Mouse (Mus musculus) heart, postnatal 0 days (tissue): ENCODE data around the gene Abca4. TPM values are rescaled to one million over a fixed set of nuclear protein-coding genes. Genes with fewer than 3 reads are reported as not detected.

Experiments used
- ATAC-seq: fragments of 200-750 bp; cut with Nextera tagmentation; 2 replicates; pipeline ENCODE4 v1.8.0; 2017; ENCODE audit warnings: low read depth, moderate number of reproducible peaks, moderate library complexity; ENCODE audit not compliant: insufficient read depth
- DNase-seq: peaks from one replicate; pipeline ENCODE4 v3.0.0-alpha.2; 2016; ENCODE audit warnings: low spot score
- H3K27ac ChIP-seq: fragments of 300-500 bp; sonication (generic); 2 replicates; pipeline ENCODE4 v1.5.1; 2014; ENCODE audit warnings: low read depth, mild to moderate bottlenecking
- H3K27me3 ChIP-seq: fragments of 300-500 bp; sonication (generic); 2 replicates; pipeline ENCODE4 v1.6.1; 2014; ENCODE audit warnings: low read length, mixed read lengths; ENCODE audit not compliant: control insufficient read depth, insufficient read depth
- H3K36me3 ChIP-seq: fragments of 300-500 bp; sonication (generic); replicated peaks from 2 replicates; pipeline ENCODE4 v1.6.1; 2014; ENCODE audit warnings: low read length, mixed read lengths; ENCODE audit not compliant: control insufficient read depth, insufficient read depth
- H3K4me1 ChIP-seq: fragments of 300-500 bp; sonication (generic); 2 replicates; pipeline ENCODE4 v1.6.1; 2014; ENCODE audit warnings: antibody characterized with exemption; ENCODE audit not compliant: control insufficient read depth, insufficient read depth
- H3K4me2 ChIP-seq: fragments of 300-500 bp; sonication (generic); 2 replicates; pipeline ENCODE4 v1.6.1; 2014; ENCODE audit warnings: low read depth, mild to moderate bottlenecking, low read length, moderate library complexity
- H3K4me3 ChIP-seq: fragments of 300-500 bp; sonication (generic); 2 replicates; pipeline ENCODE4 v1.5.1; 2014; ENCODE audit warnings: low read depth, low read length
- H3K9ac ChIP-seq: fragments of 300-500 bp; sonication (generic); replicated peaks from 2 replicates; pipeline ENCODE4 v1.6.1; 2014; ENCODE audit warnings: low read depth, low read length, mixed read lengths
- H3K9me3 ChIP-seq: fragments of 300-500 bp; sonication (generic); replicated peaks from 2 replicates; pipeline ENCODE4 v1.6.1; 2016; ENCODE audit warnings: low read length; ENCODE audit not compliant: control insufficient read depth
- CTCF ChIP-seq: IDR thresholded peaks from 2 replicates; pipeline ENCODE4 v1.5.1; 2016; ENCODE audit warnings: antibody characterized with exemption, control low read depth, low read depth
- EP300 ChIP-seq: IDR thresholded peaks from 2 replicates; pipeline ENCODE4 v1.6.1; 2016; ENCODE audit warnings: antibody characterized with exemption, low read depth
- WGBS: fragments of 180-500 bp; shearing (Covaris S2); extraction: QIAGEN DNeasy Blood & Tissue Kit; methylation state at CpG from one replicate; pipeline ENCODE4 v1.1.7; 2014; 5-methylcytosine and 5-hydroxymethylcytosine counted together
- polyA plus RNA-seq: library from polyadenylated mRNA; unstranded; fragments of >200 nt; fragmentation: Nextera tagmentation; extraction: Ambion mirVana; gene quantifications from 2 replicates; pipeline ENCODE4 v1.2.1, GENCODE M21; 2015
- total RNA-seq: library from RNA; depleted of rRNA; stranded (reverse); fragments of >200 nt; gene quantifications from 2 replicates; pipeline ENCODE4 v1.2.3, GENCODE M21; 2014; ENCODE audit warnings: low replicate concordance

Abca4 gene
- total and polyA plus RNA-seq, 2 experiments from 2014 or later, result 5.7 to 21.9 TPM

- Histone ChIP-seq H3K4me1 (0 out of 2 replicates have a peak, but pooled peaks cover 2% of the 10 kb centered on the region), H3K4me2 (no peak overlapping the region), H3K27ac (no peak overlapping the region), H3K9me3 (no peaks in the 10 kb centered on the region), H3K4me3 (no peak overlapping the region), H3K36me3 (no peaks in the 10 kb centered on the region), H3K9ac (no peak overlapping the region), H3K27me3 (no peaks in the 10 kb centered on the region)
- TF ChIP-seq CTCF, result no peak
- no peak for TF ChIP-seq EP300
- DNase-seq, result no peak
- WGBS, result 73% methylated on average over 4 of the region's 4 CpGs
- ATAC-seq, result no peak
These were observed 152.5 kb downstream of the Abca4 start for GRCm38 (mm10) chr3:122196621-122197298.

- 56% methylated on average over 2 of the region's 2 CpGs for WGBS
- no peak for ATAC-seq
These were observed 154.3 kb downstream of the Abca4 start for GRCm38 (mm10) chr3:122198532-122198931.

DNA sequence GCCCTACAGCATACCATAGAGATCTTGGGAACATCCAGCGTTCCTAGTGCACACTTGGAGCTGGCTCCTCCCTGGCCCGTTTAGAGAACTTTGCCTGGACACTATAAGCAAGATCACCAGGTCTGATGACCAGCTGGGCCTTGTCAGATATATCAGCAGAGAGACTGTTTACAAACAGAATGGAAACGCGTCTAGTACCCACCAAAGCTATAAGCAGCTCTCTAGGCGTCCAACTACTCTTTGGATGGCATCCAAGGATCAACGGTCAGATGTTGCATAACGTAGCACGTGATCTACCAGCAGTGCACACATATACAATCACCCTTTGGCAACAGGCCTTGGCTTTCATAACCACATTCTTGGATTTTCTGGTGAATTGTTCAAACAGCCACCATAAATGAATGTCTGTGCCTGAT, 154.7 kb downstream of the Abca4 start:
- Histone ChIP-seq H3K4me2 (no peak overlapping the region), H3K9ac (no peak overlapping the region), H3K27me3 (no peaks in the 10 kb centered on the region), H3K27ac (no peak overlapping the region), H3K4me3 (no peak overlapping the region), H3K9me3 (no peaks in the 10 kb centered on the region), H3K4me1 (0 out of 2 replicates have a peak, but pooled peaks cover 6% of the 10 kb centered on the region), H3K36me3 (no peaks in the 10 kb centered on the region)
- ATAC-seq (no peak), DNase-seq (peak; percentile 47)
- 41% methylated on average over 8 of the region's 8 CpGs for WGBS
- TF ChIP-seq EP300 (no peak), CTCF (no peak)

More at GRCm38 (mm10) chr3:122198532-122198931, 154.3 kb downstream of the Abca4 start:
- Histone ChIP-seq H3K4me1 (0 out of 2 replicates have a peak, but pooled peaks cover 6% of the 10 kb centered on the region), H3K27ac (no peak overlapping the region), H3K36me3 (no peaks in the 10 kb centered on the region), H3K4me3 (no peak overlapping the region), H3K9ac (no peak overlapping the region), H3K27me3 (no peaks in the 10 kb centered on the region), H3K4me2 (no peak overlapping the region), H3K9me3 (no peaks in the 10 kb centered on the region)
- no peak for DNase-seq
- TF ChIP-seq CTCF (no peak), EP300 (no peak)

DNA sequence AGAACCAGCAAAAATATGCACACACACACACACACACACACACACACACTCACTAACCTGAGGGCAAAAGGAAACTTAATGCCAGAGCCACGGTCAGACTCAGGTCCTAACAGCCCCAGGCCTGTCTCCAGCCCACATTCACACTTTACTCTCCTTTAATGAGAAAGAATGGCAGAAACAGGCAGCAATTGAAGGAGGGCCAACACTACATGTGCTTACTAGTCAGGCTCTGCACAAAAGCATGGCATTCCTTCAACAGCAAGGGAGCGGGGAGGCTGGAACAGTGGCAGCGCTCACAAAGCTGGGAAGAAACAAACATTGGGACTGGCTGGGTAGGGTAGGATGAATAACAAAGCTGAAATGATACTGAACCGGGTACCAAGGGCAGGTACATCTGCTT, 155.4 kb downstream of the Abca4 start:
- Histone ChIP-seq H3K4me2 (no peak overlapping the region), H3K27ac (no peak overlapping the region), H3K4me3 (no peak overlapping the region), H3K4me1 (0 out of 2 replicates have a peak, but pooled peaks cover 6% of the 10 kb centered on the region), H3K9ac (no peak overlapping the region), H3K9me3 (no peaks in the 10 kb centered on the region), H3K36me3 (no peaks in the 10 kb centered on the region), H3K27me3 (no peaks in the 10 kb centered on the region)
- ATAC-seq, result no peak
- WGBS, result 93% methylated on average over 4 of the region's 4 CpGs
- no peak for DNase-seq
- TF ChIP-seq EP300 (no peak), CTCF (no peak)

GRCm38 (mm10) chr3:122200017-122200416, 155.8 kb downstream of the Abca4 start:
- Histone ChIP-seq H3K4me3 (no peak overlapping the region), H3K27ac (no peak overlapping the region), H3K4me1 (0 out of 2 replicates have a peak, but pooled peaks cover 6% of the 10 kb centered on the region), H3K36me3 (no peaks in the 10 kb centered on the region), H3K9ac (no peak overlapping the region), H3K9me3 (no peaks in the 10 kb centered on the region), H3K27me3 (no peaks in the 10 kb centered on the region), H3K4me2 (no peak overlapping the region)
- DNase-seq (no peak), ATAC-seq (no peak)
- 86% methylated on average over 5 of the region's 5 CpGs for WGBS
- TF ChIP-seq EP300 (no peak), CTCF (no peak)
